Mouse (Mus musculus) natural killer cell, adult 2 months (primary cell): ENCODE data around the gene Ndufa8.
A peak's percentile ranks its signal among the peaks of the same experiment; 100 is the strongest.

Source experiments
- DNase-seq, 2 experiments: peaks; one replicate each; pipeline ENCODE4 v3.0.0; 2022; ENCODE audit warnings: low spot score in 2 of 2

Ndufa8 gene

DNA sequence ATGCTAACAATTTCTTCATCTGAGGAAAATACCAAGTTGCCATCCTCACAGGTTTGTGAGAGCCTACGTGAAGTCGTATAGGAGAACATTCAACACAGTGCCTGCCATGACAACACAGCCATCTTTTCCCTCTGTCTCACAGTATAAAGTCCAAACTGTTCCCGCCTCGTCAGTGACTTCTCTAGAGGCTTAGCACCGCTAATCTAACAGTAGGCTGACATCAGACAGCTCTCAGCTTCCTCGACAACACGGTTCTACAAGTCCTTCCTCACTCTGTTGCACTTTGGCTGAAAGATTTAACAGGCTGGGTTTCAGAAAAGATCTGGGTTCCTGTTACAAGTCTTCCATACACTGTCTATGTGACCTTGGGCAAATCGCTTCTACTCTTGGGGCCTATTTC, 1.0 kb downstream of the Ndufa8 start:
- DNase-seq, result no peak

- DNase-seq, result no peak
Observed at GRCm38 (mm10) chr2:36040872-36041271, 8.3 kb downstream of the Ndufa8 start.

DNA sequence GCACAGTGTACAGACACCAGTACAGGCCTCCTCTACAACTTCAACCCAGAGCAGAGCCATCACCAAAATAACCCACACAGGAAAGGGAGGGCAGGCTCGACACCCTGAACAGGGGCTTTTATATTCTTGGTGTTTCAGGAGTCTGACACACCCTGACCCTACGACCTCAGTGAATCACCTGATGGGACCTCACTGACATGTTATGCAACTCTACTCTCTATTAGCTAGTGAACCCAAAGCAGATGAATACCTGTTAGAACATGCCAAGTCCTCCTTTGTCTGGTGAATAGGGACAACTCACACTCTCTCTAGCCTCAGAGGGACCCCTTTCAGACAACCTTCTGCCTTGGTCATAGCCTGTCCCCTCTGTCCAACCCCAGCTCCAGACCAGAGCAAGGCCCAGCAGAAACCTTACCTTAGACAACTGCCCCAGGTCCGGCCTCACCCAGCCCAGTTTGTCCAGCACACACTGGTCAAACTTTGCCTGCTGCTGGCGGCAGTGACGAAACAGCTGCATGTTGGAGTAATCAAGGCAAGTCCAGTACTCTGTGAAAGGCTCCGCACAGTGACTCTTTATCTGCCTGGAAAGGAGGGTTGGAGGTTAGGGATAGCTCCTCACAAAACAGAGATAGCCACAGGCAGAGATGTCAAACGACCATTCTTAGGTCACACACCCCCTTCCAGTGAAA, 9.8 kb downstream of the Ndufa8 start:
- DNase-seq, result no peak

DNA sequence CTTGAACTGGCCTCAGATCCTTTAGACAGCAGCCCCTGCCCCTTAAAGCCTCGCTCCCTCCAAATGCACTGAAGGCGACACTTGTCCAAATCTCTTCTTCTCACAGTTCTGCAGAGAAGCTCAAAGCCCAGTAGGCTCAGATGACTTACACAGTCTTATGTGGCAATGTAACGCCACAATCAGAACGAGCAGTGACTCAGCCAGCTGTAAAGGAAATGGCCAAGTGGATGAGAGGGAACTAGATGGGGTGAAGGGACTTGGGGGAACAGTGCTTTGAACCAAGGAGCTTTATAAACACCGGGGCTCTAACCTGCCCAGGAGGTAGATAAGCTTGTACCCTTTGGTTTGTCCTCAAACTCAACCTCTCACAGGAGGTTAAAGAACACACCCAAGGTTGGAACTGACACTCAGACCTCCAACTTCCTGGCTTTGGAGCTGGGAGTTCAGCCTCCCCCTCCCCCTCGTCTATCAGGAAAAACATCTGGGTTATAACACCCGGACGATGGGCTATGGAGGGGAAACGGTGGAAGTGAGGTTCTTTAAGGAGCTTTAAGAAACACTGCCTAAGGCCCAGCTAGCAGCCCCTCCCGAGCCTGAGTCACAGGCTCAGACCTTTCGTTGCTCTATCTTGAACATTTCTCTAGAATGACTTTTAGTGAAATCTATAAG, 13.7 kb downstream of the Ndufa8 start:
- DNase-seq, result no peak

GRCm38 (mm10) chr2:36034898-36035297, 14.3 kb downstream of the Ndufa8 start:
- no peak for DNase-seq

- DNase-seq, result no peak
Observed at GRCm38 (mm10) chr2:36033966-36034365, 15.2 kb downstream of the Ndufa8 start.

DNA sequence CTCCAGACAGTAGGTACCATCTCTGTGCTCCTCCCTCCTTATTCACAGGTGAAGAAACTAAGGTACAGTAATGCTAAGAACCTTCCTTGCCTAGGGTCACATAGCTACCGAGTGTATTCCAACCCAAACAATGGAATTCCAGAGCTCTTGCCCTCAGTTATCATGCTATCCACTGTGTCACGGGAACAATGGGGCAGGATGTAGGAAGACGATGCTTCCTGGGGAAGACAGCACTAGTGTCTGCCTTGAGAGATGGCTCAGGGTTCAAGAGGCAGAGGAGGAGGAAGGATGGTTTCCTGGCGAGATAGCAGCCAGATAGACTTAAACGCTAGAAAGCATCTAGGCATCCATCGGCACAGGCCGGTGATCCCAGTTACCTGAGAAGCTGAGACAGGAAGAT, 16.3 kb downstream of the Ndufa8 start:
- DNase-seq, result no peak

- no peak for DNase-seq
Observed at GRCm38 (mm10) chr2:36023291-36023690, 25.9 kb downstream of the Ndufa8 start.

DNA sequence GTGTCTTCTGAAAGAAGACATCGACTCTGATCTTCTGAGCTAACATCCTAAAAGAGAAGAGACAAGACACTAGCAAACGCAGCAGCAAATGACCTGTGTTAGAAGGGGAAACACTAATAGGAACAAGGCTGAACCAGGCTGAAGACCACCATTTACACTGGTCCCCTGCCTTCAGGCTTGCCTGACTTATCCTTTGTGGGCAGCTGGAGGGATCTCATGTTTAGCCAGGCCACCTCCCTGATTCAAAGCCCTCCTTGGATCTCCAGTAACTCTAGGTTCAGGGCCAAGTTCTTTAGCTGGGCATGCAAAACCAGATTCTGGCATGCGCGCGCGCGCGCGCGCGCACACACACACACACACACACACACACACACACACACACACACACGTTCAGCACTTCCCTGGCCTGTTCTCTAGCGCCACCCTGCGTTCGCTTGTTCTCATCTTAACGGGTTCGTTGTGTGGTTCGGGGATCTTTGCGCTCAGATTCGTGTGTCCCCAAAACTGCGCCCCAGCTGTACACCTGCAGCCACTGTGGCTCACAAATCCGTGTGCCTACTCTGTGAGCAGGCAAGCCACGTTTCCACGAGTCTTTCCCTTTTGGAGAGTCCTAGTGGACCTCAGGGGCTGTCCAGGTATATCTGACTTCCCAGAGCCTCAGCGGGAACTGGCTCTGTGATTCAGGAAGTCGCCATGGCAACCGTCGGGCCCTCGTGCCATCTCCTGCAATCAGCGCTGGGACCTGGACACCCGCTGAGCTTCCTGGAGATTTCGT, 27.6 kb downstream of the Ndufa8 start:
- DNase-seq, result peak; percentile 30 to 40

DNA sequence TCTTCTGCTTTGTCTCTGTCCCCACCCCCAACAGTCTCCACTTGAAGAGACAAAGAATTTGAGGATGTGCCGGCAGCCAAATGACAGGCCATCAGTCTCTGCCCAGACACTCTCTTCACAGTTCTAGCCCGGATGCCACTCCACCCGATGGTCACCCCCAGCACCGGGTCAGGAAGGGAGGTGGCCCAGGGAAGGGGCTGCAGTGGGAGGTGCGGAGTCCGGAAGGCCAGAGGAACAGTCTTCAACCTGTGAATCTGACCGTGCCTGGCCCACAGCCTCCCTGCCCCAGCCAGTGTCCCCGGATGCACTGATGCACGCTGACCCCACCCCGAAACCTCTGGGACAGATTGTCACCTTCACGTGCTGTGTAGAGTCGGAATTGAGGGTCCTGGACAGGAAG, 36.2 kb downstream of the Ndufa8 start:
- DNase-seq, result no peak

DNA sequence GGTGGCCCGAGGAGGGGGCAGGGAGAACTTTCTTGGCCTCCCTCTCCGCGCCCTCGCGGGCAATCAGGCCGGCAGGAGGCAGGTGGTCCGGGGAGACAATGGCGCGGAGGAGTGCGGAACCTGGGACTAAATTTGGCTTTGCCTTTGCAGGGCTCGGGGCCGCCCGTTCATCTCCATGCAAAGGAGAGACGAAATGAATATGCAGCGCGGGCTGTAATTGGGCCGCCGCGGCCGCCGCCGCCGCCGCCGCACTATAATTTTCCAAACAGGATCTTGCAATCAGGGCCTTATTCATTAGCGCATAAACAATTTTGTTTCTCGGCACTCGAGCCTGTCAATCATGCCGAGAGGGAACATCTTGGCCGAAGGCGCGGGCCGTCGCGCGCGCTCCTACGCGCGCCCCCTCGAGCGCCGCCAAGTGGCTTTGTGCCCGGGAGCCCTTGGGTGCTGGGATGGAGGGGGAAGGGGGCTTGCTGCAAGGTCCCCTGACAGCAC, 37.8 kb downstream of the Ndufa8 start:
- no peak for DNase-seq

GRCm38 (mm10) chr2:36010579-36010978, 38.6 kb downstream of the Ndufa8 start:
- DNase-seq, result no peak

DNA sequence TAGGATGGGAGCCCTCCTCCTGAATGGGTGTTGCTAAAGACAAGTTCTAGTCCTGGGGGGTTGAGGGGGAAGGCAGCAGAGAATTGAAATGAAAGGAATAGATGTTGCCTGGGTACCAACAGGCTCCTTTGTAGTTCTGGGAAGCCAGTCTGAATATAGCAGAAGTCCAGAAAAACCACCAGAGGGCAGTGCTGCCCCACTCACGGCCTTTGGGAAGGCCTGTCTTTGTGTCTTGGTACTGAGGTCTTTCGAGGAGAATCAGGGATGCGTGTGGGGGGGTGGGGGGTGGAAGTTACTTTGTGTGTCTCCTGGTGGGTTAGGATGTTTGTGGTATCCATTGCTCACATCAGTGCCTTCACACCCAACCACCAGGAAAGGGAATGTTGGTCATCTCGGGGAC, 39.8 kb downstream of the Ndufa8 start:
- peak in 1 of 2 experiments; percentile 58 for DNase-seq

GRCm38 (mm10) chr2:36008071-36008470, 41.1 kb downstream of the Ndufa8 start:
- DNase-seq, result peak; percentile 39 to 43

- no peak for DNase-seq
Observed at GRCm38 (mm10) chr2:36002188-36002587, 47.0 kb downstream of the Ndufa8 start.

DNA sequence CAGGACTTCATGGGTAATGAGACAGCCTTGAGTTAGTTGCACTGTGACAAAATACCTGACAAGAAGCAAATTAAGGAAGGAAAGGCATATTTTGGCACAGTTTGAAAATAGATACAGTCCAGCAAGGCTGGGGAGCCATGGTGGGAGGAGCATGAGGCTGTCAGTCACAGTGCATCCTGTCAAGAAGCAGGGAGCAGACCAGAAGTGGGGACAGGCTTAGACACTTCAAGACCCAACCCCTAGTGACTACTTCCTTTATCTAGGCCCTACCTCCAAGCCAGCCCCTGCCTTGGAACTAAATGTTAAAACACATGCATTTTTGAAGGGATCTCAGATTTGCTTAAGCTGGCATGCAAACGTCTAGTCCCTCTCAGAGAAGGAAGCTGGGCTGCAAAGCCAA, 48.8 kb downstream of the Ndufa8 start:
- DNase-seq, result no peak

DNA sequence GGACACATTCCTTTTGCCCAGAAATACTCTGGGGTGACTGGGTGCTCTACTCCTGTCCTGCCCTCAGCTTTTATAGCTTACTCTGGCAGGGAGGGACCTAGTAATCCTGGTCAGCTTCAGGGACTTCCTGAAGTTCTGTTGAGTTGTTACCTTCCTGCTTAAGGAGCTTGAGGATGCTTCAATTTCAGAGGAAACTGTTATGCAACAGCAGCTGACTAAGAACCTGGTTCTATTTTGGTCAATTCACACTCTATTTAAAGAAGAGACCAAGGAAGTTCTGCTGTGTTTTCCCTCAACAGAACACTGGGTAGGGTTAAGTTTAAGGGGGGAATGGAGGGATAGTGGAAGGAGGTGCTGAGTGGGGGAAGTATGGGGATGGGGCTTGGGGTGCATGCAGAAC, 50.0 kb downstream of the Ndufa8 start:
- no peak for DNase-seq

- no peak for DNase-seq
Observed at GRCm38 (mm10) chr2:35998416-35998815, 50.8 kb downstream of the Ndufa8 start.

DNA sequence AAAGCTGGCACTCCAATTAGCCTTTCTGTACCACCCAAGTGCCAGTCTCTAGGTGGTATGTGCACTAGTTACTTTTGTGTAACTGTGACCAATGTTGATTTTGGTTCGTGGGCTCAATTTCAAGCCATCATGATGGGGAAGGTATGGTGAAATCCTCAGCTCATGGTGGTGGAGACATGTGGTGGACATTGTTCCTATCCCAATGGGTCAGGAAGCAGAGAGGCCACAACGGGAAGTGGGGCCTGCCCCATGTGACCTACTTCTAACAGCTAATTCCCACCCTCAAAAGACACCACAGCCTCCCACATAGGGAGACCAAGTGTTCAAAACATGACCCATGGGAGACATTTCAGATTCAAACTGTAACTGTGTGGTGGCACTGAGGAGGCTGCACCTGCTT, 52.5 kb downstream of the Ndufa8 start:
- no peak for DNase-seq

DNA sequence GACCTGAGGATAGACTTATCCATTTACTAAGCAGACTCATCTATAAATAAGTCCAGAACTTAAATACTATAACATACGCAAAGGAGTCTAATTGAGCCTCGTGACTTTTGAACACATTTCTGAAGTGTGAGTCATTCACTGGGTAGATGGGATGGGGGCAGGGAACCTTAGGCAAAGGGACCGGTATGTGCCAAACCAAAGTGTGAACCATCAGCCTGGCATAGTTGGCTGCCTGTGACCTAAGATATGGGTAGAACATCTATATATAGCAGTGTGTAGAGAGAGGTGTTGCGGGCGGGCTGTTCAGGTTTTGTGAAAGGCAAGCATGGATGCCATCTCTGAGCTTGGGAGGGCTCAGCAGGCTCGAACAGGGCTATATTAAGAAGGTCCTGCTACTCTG, 54.9 kb downstream of the Ndufa8 start:
- peak; percentile 62 to 80 for DNase-seq

DNA sequence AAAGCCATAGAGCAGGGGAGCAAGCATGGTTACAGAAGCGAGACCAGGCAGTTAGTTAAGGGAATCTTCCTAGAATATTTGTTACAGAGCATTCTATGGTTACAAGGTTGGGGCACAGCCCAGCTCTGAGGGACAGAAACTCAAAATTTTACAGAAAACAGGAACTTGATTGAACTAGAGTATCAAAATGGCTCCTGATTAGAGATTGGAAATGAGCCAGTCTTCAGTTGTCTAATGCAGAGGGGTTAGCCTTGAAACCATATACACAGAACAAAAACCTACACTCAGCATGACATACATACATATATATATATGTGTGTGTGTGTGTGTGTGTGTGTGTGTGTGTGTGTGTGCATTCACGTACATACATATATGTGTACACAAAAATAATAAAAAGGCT, 55.7 kb downstream of the Ndufa8 start:
- no peak for DNase-seq

GRCm38 (mm10) chr2:35992259-35992658, 56.9 kb downstream of the Ndufa8 start:
- DNase-seq, result no peak
